Mouse (Mus musculus): ENCODE measurements around the gene Psmc6.

Psmc6 gene

GRCm38 (mm10) chr14:45329589-45330181 lies at the start of gene Psmc6:
Gene Psmc6 (plus strand): TSS chr14:45329788.
- DNase-seq (ENCODE audit: low spot score in 2 of 2) = peak; percentile 84 to 85

DNA sequence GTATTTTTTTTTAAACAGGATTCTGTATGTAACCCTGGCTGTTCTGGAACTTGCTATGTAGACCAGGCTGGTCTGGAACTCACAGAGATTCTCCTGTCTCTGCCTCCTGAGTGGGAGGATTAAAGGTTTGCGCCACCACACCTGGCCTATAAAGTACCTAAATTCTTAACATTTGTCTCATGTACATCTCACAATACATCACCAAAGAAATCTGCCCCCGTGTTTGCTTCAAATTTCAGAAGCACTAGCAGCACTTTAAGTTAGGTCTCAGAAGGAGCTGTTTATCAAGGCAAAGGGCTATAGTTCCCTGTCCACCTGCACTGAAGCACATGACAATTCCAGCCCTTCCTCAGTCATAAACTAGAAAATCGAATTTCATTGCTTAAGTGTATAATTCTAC lies 47.5 kb upstream of the Psmc6 start:
- DNase-seq (ENCODE audit: low spot score in 2 of 2) = no peak

- no peak for DNase-seq (ENCODE audit: low spot score in 2 of 2)
These were observed 38.0 kb upstream of the Psmc6 start for GRCm38 (mm10) chr14:45291608-45292007.

DNA sequence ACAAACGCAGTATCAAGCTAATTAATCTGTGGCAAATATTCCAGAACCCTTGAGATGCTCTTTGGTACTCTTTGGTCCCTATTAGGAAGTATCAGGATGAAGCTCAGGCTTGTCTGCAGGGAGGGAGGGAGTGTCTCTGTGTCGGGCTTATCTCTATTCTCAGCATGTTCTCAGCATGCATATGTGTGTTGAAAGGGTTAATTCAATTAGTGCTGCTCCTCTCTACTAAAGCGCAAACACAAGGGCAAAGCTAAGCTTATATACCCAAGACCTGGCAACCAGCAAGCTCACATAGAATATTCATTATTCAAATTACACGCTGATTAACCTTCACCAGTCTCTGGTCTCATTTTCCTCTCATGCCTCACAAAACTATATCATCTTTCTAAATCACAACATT lies 25.6 kb upstream of the Psmc6 start:
- DNase-seq (ENCODE audit: low spot score in 2 of 2) = no peak

DNA sequence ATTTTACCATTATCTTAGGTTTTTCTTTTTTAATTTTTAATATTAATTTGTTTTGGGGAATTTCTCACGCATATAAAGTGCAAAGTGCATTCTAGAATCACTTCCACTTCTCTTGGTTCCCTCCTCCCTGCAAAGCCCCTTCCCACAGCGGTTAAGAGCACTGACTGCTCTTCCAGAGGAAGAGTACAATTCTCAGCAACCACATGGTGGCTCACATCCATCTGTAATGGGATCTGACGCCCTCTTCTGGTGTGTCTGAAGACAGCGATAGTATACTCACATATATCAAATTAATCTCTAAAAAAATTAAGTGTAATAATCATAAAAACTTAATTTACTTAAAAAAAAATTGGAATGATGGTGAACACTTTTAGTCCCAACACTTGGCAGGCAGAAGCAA lies 25.2 kb upstream of the Psmc6 start:
- DNase-seq (ENCODE audit: low spot score in 2 of 2) = no peak

DNA sequence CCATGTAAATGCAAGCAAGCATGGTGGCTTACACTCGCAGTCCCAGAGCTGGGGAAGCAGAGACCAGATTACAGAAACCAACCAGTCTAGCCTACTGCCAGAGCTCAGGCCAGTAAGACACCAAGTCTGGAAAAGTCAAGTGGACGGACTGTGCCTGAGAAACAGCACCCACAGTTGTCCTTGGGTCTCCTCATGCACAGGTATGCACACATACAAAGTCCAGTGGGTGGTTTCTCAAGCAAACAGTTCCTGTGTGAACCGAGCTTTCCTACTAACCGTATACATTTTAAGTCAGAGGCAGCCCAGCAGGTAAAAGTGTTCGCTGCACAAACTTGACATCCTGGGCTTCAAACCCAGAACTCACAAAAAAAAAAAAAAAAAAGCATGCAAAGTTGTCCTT lies 23.7 kb upstream of the Psmc6 start:
- DNase-seq (ENCODE audit: low spot score in 2 of 2) = no peak

DNA sequence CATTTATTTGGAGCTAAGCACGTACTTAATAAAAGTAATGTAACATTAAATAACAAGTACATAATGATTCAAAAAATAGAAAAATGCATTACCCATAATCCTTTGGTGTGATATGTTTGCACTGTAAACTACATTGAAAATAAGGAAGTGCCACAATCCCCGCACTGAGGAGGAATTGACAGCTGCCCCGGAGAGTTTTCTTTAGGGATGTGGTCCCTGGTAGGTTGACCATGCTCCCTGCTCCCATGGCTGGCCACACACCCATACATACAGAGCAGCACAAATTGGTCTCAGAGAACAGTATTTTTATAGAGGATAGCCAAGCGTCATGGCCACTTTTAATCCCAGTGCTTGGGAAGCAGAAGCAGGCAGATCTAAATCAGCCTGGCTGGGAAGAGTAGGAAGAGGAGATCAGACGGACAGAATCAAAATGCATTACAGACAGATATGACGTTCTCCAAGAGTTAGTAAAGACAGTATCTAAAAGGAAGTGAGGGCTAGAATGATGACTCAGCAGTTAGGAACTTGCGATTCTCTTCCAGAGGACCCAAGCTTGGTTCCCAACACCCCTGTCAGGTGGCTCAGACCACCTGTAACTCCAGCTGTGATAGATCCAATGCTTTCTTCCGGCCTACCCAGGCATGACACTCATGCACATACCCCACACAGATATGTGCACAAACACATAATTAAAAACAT lies 21.8 kb upstream of the Psmc6 start:
- DNase-seq (ENCODE audit: low spot score in 2 of 2) = no peak

- DNase-seq (ENCODE audit: low spot score in 2 of 2) = no peak
These were observed 19.9 kb upstream of the Psmc6 start for GRCm38 (mm10) chr14:45309646-45310045.

GRCm38 (mm10) chr14:45310101-45310500 lies 19.5 kb upstream of the Psmc6 start:
- DNase-seq (ENCODE audit: low spot score in 2 of 2) = no peak

- no peak for DNase-seq (ENCODE audit: low spot score in 2 of 2)
These were observed 12.7 kb upstream of the Psmc6 start for GRCm38 (mm10) chr14:45316927-45317326.

DNA sequence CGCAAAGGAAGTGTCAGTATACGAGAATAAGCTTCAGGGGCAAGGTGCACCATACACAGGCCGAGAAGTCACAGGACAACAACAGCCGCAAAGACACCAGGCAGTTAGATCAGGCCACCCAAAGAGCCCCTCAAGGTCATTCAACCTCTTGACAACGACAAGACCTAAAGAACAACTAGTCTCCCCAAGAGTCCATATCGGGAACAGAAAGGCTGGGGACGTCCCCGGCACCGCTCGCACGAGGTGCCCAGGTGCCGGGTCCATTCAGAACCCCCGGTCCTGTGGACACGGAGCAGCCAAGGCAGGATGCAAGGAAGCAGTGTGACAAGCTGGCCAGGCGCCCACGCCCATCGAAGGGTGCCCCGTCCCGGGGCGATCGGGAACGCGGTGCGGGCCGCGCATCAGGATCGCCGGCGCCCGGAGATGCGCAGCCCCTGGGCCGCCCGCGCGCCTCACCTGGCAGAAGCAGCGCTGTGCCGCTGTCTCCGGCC lies 11.6 kb upstream of the Psmc6 start:
- DNase-seq (ENCODE audit: low spot score in 2 of 2) = no peak

DNA sequence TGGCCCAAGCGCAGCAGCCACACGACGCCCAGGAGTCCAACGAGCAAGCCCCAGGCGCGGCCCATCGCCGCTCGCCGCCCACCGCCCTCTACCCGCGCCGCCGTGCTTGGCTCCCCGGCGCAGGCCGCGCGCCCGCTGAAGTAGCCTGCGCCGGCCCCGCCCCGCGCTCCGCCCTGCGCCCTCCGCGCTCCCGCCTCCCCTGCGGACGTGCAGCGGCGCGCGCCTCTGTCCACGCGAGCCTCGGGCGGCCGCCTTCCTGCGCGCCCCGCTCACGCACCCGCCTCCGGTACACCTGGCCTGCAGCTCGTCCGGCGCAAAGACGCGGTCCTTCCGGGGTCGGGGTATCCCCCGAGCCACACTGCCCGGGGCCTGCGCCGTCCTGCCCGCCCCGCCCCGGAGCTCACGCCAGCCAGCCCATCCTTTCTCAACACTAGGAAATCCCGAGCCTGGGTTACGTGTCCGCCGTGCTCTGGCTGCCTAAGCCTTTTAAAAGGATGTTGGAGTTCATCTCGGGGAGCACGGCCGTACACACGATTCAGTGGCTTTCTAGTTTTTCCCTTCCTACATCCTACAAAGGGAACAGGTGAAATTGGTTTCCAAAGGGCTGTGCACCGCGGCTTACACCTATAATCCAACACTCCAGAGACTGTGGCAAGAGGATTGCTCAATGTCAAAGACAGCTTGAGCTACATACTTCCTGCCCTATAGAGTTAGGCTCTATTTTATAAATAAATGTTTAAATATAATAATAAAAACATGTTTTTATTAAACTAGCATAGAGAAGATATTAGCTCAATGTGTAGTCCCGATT lies 11.0 kb upstream of the Psmc6 start, which contains the start of gene Ero1l:
TSS of gene Ero1l (minus strand) at position 346 of the 811 bp plus-strand sequence.
- peak; percentile 60 to 76 for DNase-seq (ENCODE audit: low spot score in 2 of 2)

DNA sequence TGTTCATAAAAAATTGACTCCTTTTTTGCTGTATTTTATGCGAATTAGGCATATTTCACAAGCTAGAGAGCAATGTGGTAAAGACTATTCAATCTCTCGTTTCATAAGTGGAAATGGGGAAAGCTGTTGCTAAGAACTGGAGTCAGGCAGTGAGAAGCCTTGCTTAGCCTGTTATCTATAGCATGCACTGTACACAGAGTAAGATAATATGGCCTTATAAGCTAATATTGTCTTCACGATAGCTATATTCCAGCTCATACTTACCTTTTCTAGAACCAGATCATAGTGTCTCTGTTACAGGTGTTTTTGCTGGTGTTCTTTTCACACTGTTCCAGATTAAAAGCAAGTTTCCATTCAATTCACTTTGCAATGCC lies 10.4 kb upstream of the Psmc6 start:
- no peak for DNase-seq (ENCODE audit: low spot score in 2 of 2)

DNA sequence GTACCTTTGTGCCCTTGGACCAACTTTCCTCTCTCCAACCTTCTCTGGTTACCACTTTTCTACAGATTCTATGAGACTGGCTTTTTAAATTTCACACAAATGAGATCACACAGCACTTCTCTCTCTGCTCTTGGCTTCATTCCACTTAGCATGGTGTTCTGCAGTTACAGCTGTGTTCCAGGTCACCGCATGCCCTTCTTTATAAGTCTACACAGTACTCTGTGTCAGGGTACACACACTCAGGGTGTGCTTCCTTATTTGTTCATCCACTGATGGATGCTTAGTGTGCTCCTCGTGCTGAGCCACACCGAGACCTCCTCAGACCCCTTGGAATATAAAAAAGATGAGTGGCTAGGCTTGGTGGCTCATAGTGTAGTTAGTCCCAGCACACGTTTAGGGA lies 9.5 kb upstream of the Psmc6 start:
- no peak for DNase-seq (ENCODE audit: low spot score in 2 of 2)

- no peak for DNase-seq (ENCODE audit: low spot score in 2 of 2)
These were observed 8.5 kb upstream of the Psmc6 start for GRCm38 (mm10) chr14:45321067-45321466.

DNA sequence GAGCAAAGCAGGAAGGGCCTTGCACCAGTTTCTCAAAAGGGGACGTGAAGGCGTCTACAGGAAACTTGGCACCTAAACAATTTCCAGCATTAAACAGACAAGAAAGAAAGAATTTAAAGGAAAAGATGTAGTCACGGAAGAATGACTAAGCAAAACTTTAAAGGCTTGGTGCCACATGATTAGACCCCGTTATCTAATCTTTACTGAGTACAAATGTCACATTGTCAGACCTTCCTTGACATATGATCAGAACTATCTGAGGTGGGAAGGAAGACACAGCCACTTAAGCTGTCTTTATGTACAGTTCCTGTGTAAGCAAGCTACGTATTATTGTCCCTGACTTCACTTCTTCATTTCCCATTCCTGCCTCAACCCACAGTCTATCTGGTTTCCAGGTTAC lies 8.0 kb upstream of the Psmc6 start:
- no peak for DNase-seq (ENCODE audit: low spot score in 2 of 2)

- no peak for DNase-seq (ENCODE audit: low spot score in 2 of 2)
These were observed 7.1 kb upstream of the Psmc6 start for GRCm38 (mm10) chr14:45322450-45322849.

- no peak for DNase-seq (ENCODE audit: low spot score in 2 of 2)
These were observed 6.3 kb upstream of the Psmc6 start for GRCm38 (mm10) chr14:45323320-45323719.

- DNase-seq (ENCODE audit: low spot score in 2 of 2) = no peak
These were observed 4.1 kb upstream of the Psmc6 start for GRCm38 (mm10) chr14:45325471-45325870.

DNA sequence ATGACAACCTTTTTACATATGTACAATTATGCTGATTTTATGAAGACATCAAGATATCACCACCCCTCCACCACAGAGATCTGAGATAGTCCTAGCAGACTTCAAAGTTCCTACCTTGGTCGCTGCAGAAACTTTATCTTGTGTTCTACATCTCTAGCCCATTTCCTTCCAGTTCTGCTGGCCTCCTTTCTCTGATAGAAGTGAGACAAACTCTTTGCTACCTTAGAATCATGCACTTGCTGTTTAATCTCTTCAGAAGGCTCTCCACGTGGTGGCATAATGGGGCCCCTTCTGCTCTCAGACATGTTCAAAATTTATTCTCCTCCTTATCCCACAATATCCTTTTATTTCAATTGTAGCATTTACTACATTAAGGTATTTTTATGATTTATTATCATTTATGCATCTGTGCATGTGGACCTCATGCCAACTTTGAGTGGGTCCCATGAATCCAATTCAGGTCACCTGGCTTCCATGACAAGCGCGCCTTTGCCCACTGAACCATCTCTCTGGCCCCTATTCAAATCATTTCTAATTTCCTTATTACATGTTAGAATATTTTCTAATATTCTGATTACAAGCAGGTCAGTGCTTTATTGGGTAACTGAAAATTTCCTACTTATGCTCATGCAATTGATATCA lies 1.4 kb upstream of the Psmc6 start:
- DNase-seq (ENCODE audit: low spot score in 2 of 2) = no peak

- no peak for DNase-seq (ENCODE audit: low spot score in 2 of 2)
These were observed 485 bp upstream of the Psmc6 start for GRCm38 (mm10) chr14:45329018-45329588.
